Mouse (Mus musculus) lung, embryonic 14.5 days (tissue): Measurements from ENCODE around the gene Notum. TPM values are rescaled to one million over a fixed set of nuclear protein-coding genes. Genes with fewer than 3 reads are reported as not detected.

Experiments
- ATAC-seq: fragments of 200-750 bp; cut with Nextera tagmentation; 2 replicates; pipeline ENCODE4 v1.8.0; 2017; ENCODE audit warnings: mild to moderate bottlenecking, moderate TSS enrichment, moderate library complexity; ENCODE audit not compliant: insufficient read depth
- DNase-seq: peaks from one replicate; pipeline ENCODE4 v3.0.0-alpha.2; 2015
- H3K27ac ChIP-seq: fragments of 300-500 bp; sonication (generic); 2 replicates; pipeline ENCODE4 v1.5.1; 2014; ENCODE audit warnings: low read depth, mild to moderate bottlenecking, moderate library complexity
- H3K27me3 ChIP-seq: fragments of 300-500 bp; sonication (generic); 2 replicates; pipeline ENCODE4 v1.6.1; 2014; ENCODE audit warnings: low read length, control low read depth; ENCODE audit not compliant: insufficient read depth
- H3K36me3 ChIP-seq: fragments of 300-500 bp; sonication (generic); 2 replicates; pipeline ENCODE4 v1.6.1; 2014; ENCODE audit warnings: control low read depth; ENCODE audit not compliant: insufficient read depth
- H3K4me1 ChIP-seq: fragments of 300-500 bp; sonication (generic); 2 replicates; pipeline ENCODE4 v1.6.1; 2014; ENCODE audit warnings: antibody characterized with exemption, control low read depth; ENCODE audit not compliant: insufficient read depth
- H3K4me2 ChIP-seq: fragments of 300-500 bp; sonication (generic); 2 replicates; pipeline ENCODE4 v1.6.1; 2014; ENCODE audit warnings: mild to moderate bottlenecking
- H3K4me3 ChIP-seq: fragments of 300-500 bp; sonication (generic); 2 replicates; pipeline ENCODE4 v1.5.1; 2014; ENCODE audit warnings: low read depth, low read length
- H3K9ac ChIP-seq: fragments of 300-500 bp; sonication (generic); 2 replicates; pipeline ENCODE4 v1.6.1; 2014
- H3K9me3 ChIP-seq: fragments of 300-500 bp; sonication (generic); 2 replicates; pipeline ENCODE4 v1.6.1; 2016; ENCODE audit warnings: low read depth, low read length, control low read depth
- CTCF ChIP-seq: IDR thresholded peaks from 2 replicates; pipeline ENCODE4 v1.5.1; 2016; ENCODE audit warnings: antibody characterized with exemption, low read depth
- WGBS: fragments of 180-500 bp; shearing (Covaris S2); extraction: QIAGEN DNeasy Blood & Tissue Kit; methylation state at CpG from one replicate; pipeline ENCODE4 v1.1.7; 2014; 5-methylcytosine and 5-hydroxymethylcytosine counted together
- polyA plus RNA-seq: library from polyadenylated mRNA; unstranded; fragments of >200 nt; fragmentation: Nextera tagmentation; extraction: Ambion mirVana; gene quantifications from 2 replicates; pipeline ENCODE4 v1.2.1, GENCODE M21; 2014

Notum gene
- polyA plus RNA-seq, 1 experiment from 2014 or later = 5.3 TPM

- no peaks in the 10 kb centered on the region for H3K27me3 ChIP-seq
- no peak overlapping the region for H3K27ac ChIP-seq
- no peak for TF ChIP-seq CTCF
- WGBS = 75% methylated on average over 3 of the region's 3 CpGs
- no peaks in the 10 kb centered on the region for H3K9me3 ChIP-seq
- H3K4me1 ChIP-seq = peaks cover 14% of the 10 kb centered on the region
- H3K36me3 ChIP-seq = peaks cover 61% of the 10 kb centered on the region
- ATAC-seq (no peak), DNase-seq (no peak)
- H3K4me2 ChIP-seq = no peak overlapping the region
- no peak overlapping the region for H3K4me3 ChIP-seq
- no peak overlapping the region for H3K9ac ChIP-seq
These were observed 28.4 kb upstream of the Notum start for GRCm38 (mm10) chr11:120689365-120689764.

GRCm38 (mm10) chr11:120686650-120687272 is 25.8 kb upstream of the Notum start:
- Histone ChIP-seq H3K27ac (peak overlapping the region; percentile 95), H3K4me1 (peaks cover 14% of the 10 kb centered on the region), H3K36me3 (peaks cover 67% of the 10 kb centered on the region), H3K9ac (peak overlapping the region; percentile 9; the same call in 1 of the 2 replicates), H3K9me3 (no peaks in the 10 kb centered on the region), H3K4me3 (no peak overlapping the region), H3K4me2 (peak overlapping the region; percentile 13), H3K27me3 (no peaks in the 10 kb centered on the region)
- TF ChIP-seq CTCF = no peak
- DNase-seq (peak; percentile 81), ATAC-seq (peak; percentile 79)
- 47% methylated on average over 20 of the region's 20 CpGs for WGBS

GRCm38 (mm10) chr11:120684660-120685059 is 23.7 kb upstream of the Notum start:
- 67% methylated on average over 2 of the region's 2 CpGs for WGBS
- no peak overlapping the region for H3K9ac ChIP-seq
- H3K36me3 ChIP-seq = peaks cover 70% of the 10 kb centered on the region
- no peak overlapping the region for H3K4me2 ChIP-seq
- H3K9me3 ChIP-seq = no peaks in the 10 kb centered on the region
- peaks cover 14% of the 10 kb centered on the region for H3K4me1 ChIP-seq
- TF ChIP-seq CTCF = no peak
- DNase-seq (no peak), ATAC-seq (no peak)
- H3K27ac ChIP-seq = peak overlapping the region; percentile 52; the same call in 1 of the 2 replicates
- H3K27me3 ChIP-seq = no peaks in the 10 kb centered on the region
- no peak overlapping the region for H3K4me3 ChIP-seq

- peaks cover 14% of the 10 kb centered on the region for H3K4me1 ChIP-seq
- no peak for TF ChIP-seq CTCF
- no peaks in the 10 kb centered on the region for H3K9me3 ChIP-seq
- H3K9ac ChIP-seq = no peak overlapping the region
- 70% methylated on average over 2 of the region's 2 CpGs for WGBS
- no peaks in the 10 kb centered on the region for H3K27me3 ChIP-seq
- H3K36me3 ChIP-seq = peaks cover 71% of the 10 kb centered on the region
- no peak overlapping the region for H3K4me3 ChIP-seq
- no peak overlapping the region for H3K4me2 ChIP-seq
- peak overlapping the region; percentile 52; the same call in 1 of the 2 replicates for H3K27ac ChIP-seq
- ATAC-seq = no peak
- DNase-seq = no peak
These were observed 23.1 kb upstream of the Notum start for GRCm38 (mm10) chr11:120684086-120684485.

- peaks cover 14% of the 10 kb centered on the region for H3K4me1 ChIP-seq
- no peak for DNase-seq
- no peak overlapping the region for H3K4me2 ChIP-seq
- H3K27me3 ChIP-seq = no peaks in the 10 kb centered on the region
- peaks cover 71% of the 10 kb centered on the region for H3K36me3 ChIP-seq
- H3K9ac ChIP-seq = no peak overlapping the region
- no peak overlapping the region for H3K27ac ChIP-seq
- H3K9me3 ChIP-seq = no peaks in the 10 kb centered on the region
- TF ChIP-seq CTCF = no peak
- no peak overlapping the region for H3K4me3 ChIP-seq
- ATAC-seq = no peak
- 87% methylated on average over 3 of the region's 3 CpGs for WGBS
These were observed 22.6 kb upstream of the Notum start for GRCm38 (mm10) chr11:120683536-120683935.

GRCm38 (mm10) chr11:120682683-120683082 is 21.7 kb upstream of the Notum start:
- no peak for DNase-seq
- Histone ChIP-seq H3K27ac (no peak overlapping the region), H3K9ac (no peak overlapping the region), H3K4me2 (no peak overlapping the region), H3K27me3 (no peaks in the 10 kb centered on the region), H3K4me1 (peaks cover 14% of the 10 kb centered on the region), H3K36me3 (peaks cover 73% of the 10 kb centered on the region), H3K9me3 (no peaks in the 10 kb centered on the region), H3K4me3 (no peak overlapping the region)
- ATAC-seq = no peak
- no peak for TF ChIP-seq CTCF
- WGBS = 89% methylated on average over 5 of the region's 5 CpGs

- Histone ChIP-seq H3K4me1 (no peaks in the 10 kb centered on the region), H3K9ac (no peak overlapping the region), H3K27me3 (no peaks in the 10 kb centered on the region), H3K9me3 (no peaks in the 10 kb centered on the region), H3K27ac (no peak overlapping the region), H3K4me2 (no peak overlapping the region), H3K36me3 (peaks cover 68% of the 10 kb centered on the region), H3K4me3 (no peak overlapping the region)
- peak; percentile 63 for TF ChIP-seq CTCF
- 77% methylated on average over 3 of the region's 3 CpGs for WGBS
- ATAC-seq = no peak
- DNase-seq = peak; percentile 46
These were observed 18.9 kb upstream of the Notum start for GRCm38 (mm10) chr11:120679909-120680308.
